Mouse (Mus musculus) liver, embryonic 14.5 days (tissue): ENCODE measurements around the gene Vwf.

Experiments
- CTCF ChIP-seq: IDR thresholded peaks from 2 replicates; pipeline ENCODE4 v1.5.1; 2016; ENCODE audit warnings: antibody characterized with exemption, low read depth, control low read depth
- EP300 ChIP-seq: IDR thresholded peaks from 2 replicates; pipeline ENCODE4 v1.6.1; 2016; ENCODE audit warnings: antibody characterized with exemption, low read depth

- TF ChIP-seq EP300 (no peak), CTCF (no peak)
These were observed 106.8 kb downstream of the Vwf start for GRCm38 (mm10) chr6:125653416-125653815.
